Mouse (Mus musculus) lung, postnatal 4 days (tissue): ENCODE data around the gene Olfr873.
"Not testable (repeated sequence)": the region's sequence is repeated elsewhere in the genome, so short reads cannot be mapped to it uniquely, and the experiment has no call there.

ENCODE experiments used
- DNase-seq, 2 experiments: peaks; one replicate each; pipeline ENCODE4 v3.0.0; 2021

Olfr873 gene

DNA sequence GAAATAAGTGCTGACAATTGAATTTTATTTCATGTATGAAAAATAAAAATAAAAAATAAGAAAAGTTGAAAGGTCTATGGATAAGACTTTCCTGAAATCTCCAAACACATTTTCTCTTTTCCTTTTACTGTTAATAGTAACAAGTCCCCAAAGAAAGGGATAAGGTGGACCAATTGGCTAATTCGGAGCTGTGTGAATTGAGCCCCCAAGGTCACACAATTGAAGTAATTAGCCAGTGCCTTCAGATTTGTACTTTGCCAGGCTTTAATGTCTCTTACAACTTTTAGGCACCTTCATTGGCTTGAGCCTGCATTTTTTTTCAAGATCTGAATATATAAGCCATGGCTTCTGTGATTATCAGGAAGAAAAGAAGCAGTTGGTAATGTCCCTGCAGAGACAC is at the start of gene Olfr873:
Olfr873 (plus strand) TSS at position 301 of the 400 bp plus-strand sequence.
- DNase-seq = no peak

GRCm38 (mm10) chr9:20282051-20282450 is 16.3 kb upstream of the Olfr873 start, which contains the start of gene Olfr39:
TSS of gene Olfr39 (plus strand) at chr9:20282351.
- no peak for DNase-seq

- not testable (repeated sequence) for DNase-seq
Observed at GRCm38 (mm10) chr9:20295562-20295961, 2.8 kb upstream of the Olfr873 start.

GRCm38 (mm10) chr9:20335994-20336393 is 37.7 kb downstream of the Olfr873 start, which contains the start of gene Olfr18:
TSS of gene Olfr18 (minus strand) at chr9:20336094.
- DNase-seq = no peak

- DNase-seq = no peak
Observed at GRCm38 (mm10) chr9:20348501-20348900, 50.2 kb downstream of the Olfr873 start.
